Mouse (Mus musculus) forebrain, embryonic 11.5 days (tissue): ENCODE data around the gene Dock2. TPM values are rescaled to one million over a fixed set of nuclear protein-coding genes. Genes with fewer than 3 reads are reported as not detected.
A peak's percentile ranks its signal among the peaks of the same experiment; 100 is the strongest.

Source experiments
- ATAC-seq: fragments of 200-750 bp; cut with Nextera tagmentation; replicated peaks from 2 replicates; pipeline ENCODE4 v1.8.0; 2017; ENCODE audit warnings: moderate TSS enrichment; ENCODE audit not compliant: low FRiP score
- DNase-seq: peaks from one replicate; pipeline ENCODE4 v3.0.0-alpha.2; 2017; ENCODE audit warnings: low spot score
- H3K27ac ChIP-seq: fragments of 300-500 bp; sonication (generic); 2 replicates; pipeline ENCODE4 v1.5.1; 2014; ENCODE audit warnings: low read depth, low read length
- H3K27me3 ChIP-seq: fragments of 300-500 bp; sonication (generic); 2 replicates; pipeline ENCODE4 v1.6.1; 2014; ENCODE audit warnings: mild to moderate bottlenecking, low read length, mixed read lengths; ENCODE audit not compliant: control insufficient read depth, insufficient read depth
- H3K36me3 ChIP-seq: fragments of 300-500 bp; sonication (generic); 2 replicates; pipeline ENCODE4 v1.6.1; 2014; ENCODE audit warnings: mild to moderate bottlenecking, low read length, moderate library complexity, mixed read lengths; ENCODE audit not compliant: control insufficient read depth, insufficient read depth
- H3K4me1 ChIP-seq: fragments of 300-500 bp; sonication (generic); replicated peaks from 2 replicates; pipeline ENCODE4 v1.6.1; 2014; ENCODE audit warnings: low read length, mixed read lengths; ENCODE audit not compliant: control insufficient read depth, insufficient read depth
- H3K4me2 ChIP-seq: fragments of 300-500 bp; sonication (generic); 2 replicates; pipeline ENCODE4 v1.6.1; 2014; ENCODE audit warnings: low read depth, mild to moderate bottlenecking, low read length, moderate library complexity, mixed read lengths; ENCODE audit not compliant: severe bottlenecking
- H3K4me3 ChIP-seq: fragments of 300-500 bp; sonication (generic); 2 replicates; pipeline ENCODE4 v1.5.1; 2014; ENCODE audit warnings: low read depth, low read length
- H3K9ac ChIP-seq: fragments of 300-500 bp; sonication (generic); 2 replicates; pipeline ENCODE4 v1.6.1; 2014; ENCODE audit warnings: low read length
- H3K9me3 ChIP-seq: fragments of 300-500 bp; sonication (generic); 2 replicates; pipeline ENCODE4 v1.6.1; 2016; ENCODE audit warnings: low read length, mixed read lengths; ENCODE audit not compliant: control insufficient read depth
- WGBS: fragments of 180-500 bp; shearing (Covaris S2); extraction: QIAGEN DNeasy Blood & Tissue Kit; methylation state at CpG from one replicate; pipeline ENCODE4 v1.1.7; 2014; 5-methylcytosine and 5-hydroxymethylcytosine counted together
- polyA plus RNA-seq: library from polyadenylated mRNA; unstranded; fragments of >200 nt; fragmentation: Nextera tagmentation; extraction: Ambion mirVana; gene quantifications from 2 replicates; pipeline ENCODE4 v1.2.1, GENCODE M21; 2014

The Dock2 gene
- polyA plus RNA-seq, 1 experiment from 2014 or later, result 1.1 TPM

GRCm38 (mm10) chr11:34762125-34762524 lies 21.6 kb downstream of the Dock2 start:
- WGBS, result 86% methylated on average over 6 of the region's 6 CpGs

GRCm38 (mm10) chr11:34759582-34759981 lies 24.1 kb downstream of the Dock2 start:
- H3K9me3 ChIP-seq, result no peaks in the 10 kb centered on the region
- H3K4me2 ChIP-seq, result no peak overlapping the region
- no peak overlapping the region for H3K9ac ChIP-seq
- no peak overlapping the region for H3K4me3 ChIP-seq
- H3K27ac ChIP-seq, result no peak overlapping the region
- 85% methylated on average over 4 of the region's 4 CpGs for WGBS
- no peaks in the 10 kb centered on the region for H3K27me3 ChIP-seq
- no peaks in the 10 kb centered on the region for H3K36me3 ChIP-seq
- no peak for DNase-seq
- H3K4me1 ChIP-seq, result no peaks in the 10 kb centered on the region
- ATAC-seq, result no peak

More at GRCm38 (mm10) chr11:34762125-34762524, 21.6 kb downstream of the Dock2 start:
- no peak overlapping the region for H3K27ac ChIP-seq
- H3K4me1 ChIP-seq, result no peaks in the 10 kb centered on the region
- no peaks in the 10 kb centered on the region for H3K36me3 ChIP-seq
- H3K9me3 ChIP-seq, result no peaks in the 10 kb centered on the region
- no peak overlapping the region for H3K9ac ChIP-seq
- no peak overlapping the region for H3K4me3 ChIP-seq
- DNase-seq, result no peak
- ATAC-seq, result no peak
- no peak overlapping the region for H3K4me2 ChIP-seq
- H3K27me3 ChIP-seq, result no peaks in the 10 kb centered on the region

- DNase-seq (no peak), ATAC-seq (no peak)
- H3K36me3 ChIP-seq, result no peaks in the 10 kb centered on the region
- WGBS, result 78% methylated on average over 1 of the region's 1 CpGs
- H3K4me1 ChIP-seq, result peaks cover 3% of the 10 kb centered on the region; the same call in 1 of the 2 replicates
- no peak overlapping the region for H3K27ac ChIP-seq
- no peak overlapping the region for H3K4me2 ChIP-seq
- no peaks in the 10 kb centered on the region for H3K27me3 ChIP-seq
- H3K9ac ChIP-seq, result no peak overlapping the region
- H3K9me3 ChIP-seq, result no peaks in the 10 kb centered on the region
- no peak overlapping the region for H3K4me3 ChIP-seq
These were observed 42.6 kb downstream of the Dock2 start for GRCm38 (mm10) chr11:34741081-34741480.

GRCm38 (mm10) chr11:34739816-34740215 lies 43.9 kb downstream of the Dock2 start:
- Histone ChIP-seq H3K27me3 (no peaks in the 10 kb centered on the region), H3K36me3 (no peaks in the 10 kb centered on the region), H3K9ac (no peak overlapping the region), H3K4me3 (no peak overlapping the region), H3K9me3 (no peaks in the 10 kb centered on the region), H3K4me2 (no peak overlapping the region), H3K27ac (no peak overlapping the region), H3K4me1 (peaks cover 3% of the 10 kb centered on the region; the same call in 1 of the 2 replicates)
- DNase-seq (no peak), ATAC-seq (no peak)
- 92% methylated on average over 3 of the region's 3 CpGs for WGBS

- 4% methylated on average over 1 of the region's 1 CpGs for WGBS
- H3K27me3 ChIP-seq, result no peaks in the 10 kb centered on the region
- no peak for DNase-seq
- peaks cover 3% of the 10 kb centered on the region; the same call in 1 of the 2 replicates for H3K4me1 ChIP-seq
- no peak overlapping the region for H3K9ac ChIP-seq
- ATAC-seq, result peak; percentile 74
- no peak overlapping the region for H3K4me3 ChIP-seq
- H3K9me3 ChIP-seq, result no peaks in the 10 kb centered on the region
- no peaks in the 10 kb centered on the region for H3K36me3 ChIP-seq
- no peak overlapping the region for H3K4me2 ChIP-seq
- no peak overlapping the region for H3K27ac ChIP-seq
These were observed 44.7 kb downstream of the Dock2 start for GRCm38 (mm10) chr11:34738945-34739344.

- WGBS, result 93% methylated on average over 4 of the region's 4 CpGs
- no peak for ATAC-seq
- H3K4me2 ChIP-seq, result no peak overlapping the region
These were observed 46.5 kb downstream of the Dock2 start for GRCm38 (mm10) chr11:34737193-34737592.

GRCm38 (mm10) chr11:34734033-34734432 lies 49.7 kb downstream of the Dock2 start:
- ATAC-seq (no peak), DNase-seq (no peak)
- H3K9me3 ChIP-seq, result no peaks in the 10 kb centered on the region
- 58% methylated on average over 3 of the region's 3 CpGs for WGBS
- H3K27me3 ChIP-seq, result no peaks in the 10 kb centered on the region
- peaks cover 3% of the 10 kb centered on the region; the same call in 1 of the 2 replicates for H3K4me1 ChIP-seq
- no peaks in the 10 kb centered on the region for H3K36me3 ChIP-seq
- no peak overlapping the region for H3K9ac ChIP-seq
- H3K4me3 ChIP-seq, result no peak overlapping the region
- H3K27ac ChIP-seq, result no peak overlapping the region
- no peak overlapping the region for H3K4me2 ChIP-seq

More at GRCm38 (mm10) chr11:34737193-34737592, 46.5 kb downstream of the Dock2 start:
- H3K27me3 ChIP-seq, result no peaks in the 10 kb centered on the region
- H3K9me3 ChIP-seq, result no peaks in the 10 kb centered on the region
- H3K9ac ChIP-seq, result no peak overlapping the region
- no peaks in the 10 kb centered on the region for H3K36me3 ChIP-seq
- H3K4me1 ChIP-seq, result peaks cover 3% of the 10 kb centered on the region; the same call in 1 of the 2 replicates
- no peak for DNase-seq
- no peak overlapping the region for H3K4me3 ChIP-seq
- H3K27ac ChIP-seq, result no peak overlapping the region

- 81% methylated on average over 3 of the region's 3 CpGs for WGBS
- Histone ChIP-seq H3K4me3 (no peak overlapping the region), H3K9me3 (no peaks in the 10 kb centered on the region), H3K36me3 (no peaks in the 10 kb centered on the region), H3K27me3 (no peaks in the 10 kb centered on the region), H3K9ac (no peak overlapping the region), H3K4me2 (no peak overlapping the region), H3K27ac (no peak overlapping the region), H3K4me1 (0 out of 2 replicates have a peak, but pooled peaks cover 2% of the 10 kb centered on the region)
- DNase-seq (no peak), ATAC-seq (no peak)
These were observed 56.2 kb downstream of the Dock2 start for GRCm38 (mm10) chr11:34727467-34727866.

GRCm38 (mm10) chr11:34726699-34727347 lies 56.9 kb downstream of the Dock2 start:
- Histone ChIP-seq H3K4me3 (no peak overlapping the region), H3K27me3 (no peaks in the 10 kb centered on the region), H3K4me1 (0 out of 2 replicates have a peak, but pooled peaks cover 2% of the 10 kb centered on the region), H3K9me3 (no peaks in the 10 kb centered on the region), H3K36me3 (no peaks in the 10 kb centered on the region), H3K27ac (no peak overlapping the region), H3K4me2 (no peak overlapping the region), H3K9ac (no peak overlapping the region)
- 82% methylated on average over 9 of the region's 9 CpGs for WGBS
- DNase-seq (no peak), ATAC-seq (no peak)
